Mouse (Mus musculus) thymus, adult 2 months (tissue): ENCODE measurements around the gene Morn3.

Source experiments
- CTCF ChIP-seq: fragments of 200-500 bp; IDR thresholded peaks from 2 replicates; pipeline ENCODE4 v1.5.1; 2012; ENCODE audit warnings: mild to moderate bottlenecking, control low read depth, low read length, moderate library complexity, borderline replicate concordance; ENCODE audit not compliant: control insufficient read depth, poor library complexity, insufficient read depth; ENCODE audit errors: extremely low read depth
- POLR2A ChIP-seq: fragments of 200-500 bp; IDR thresholded peaks from 2 replicates; pipeline ENCODE4 v1.6.1; 2012; ENCODE audit warnings: mild to moderate bottlenecking, low read length, control low read depth, moderate library complexity; ENCODE audit not compliant: control insufficient read depth, poor library complexity, insufficient read depth; ENCODE audit errors: extremely low read depth

- no peak for TF ChIP-seq POLR2A
- no peak for TF ChIP-seq CTCF
Observed at GRCm38 (mm10) chr5:123040796-123041195, 6.0 kb downstream of the Morn3 start.
